Mouse (Mus musculus): ENCODE data around the gene Stxbp1.

- TF ChIP-seq CTCF (IDR thresholded peaks at IDR 0.05; ENCODE audit: extremely low read depth, insufficient read depth, insufficient read length, insufficient replicate concordance), result no peak
- no peak for TF ChIP-seq POLR2A (IDR thresholded peaks at IDR 0.05; ENCODE audit: low read depth, low read length)
These were observed 55.7 kb downstream of the Stxbp1 start for GRCm38 (mm10) chr2:32791297-32791696.
